ENCODE assay signal across 23 mouse cellular contexts in the genomic region with DNA sequence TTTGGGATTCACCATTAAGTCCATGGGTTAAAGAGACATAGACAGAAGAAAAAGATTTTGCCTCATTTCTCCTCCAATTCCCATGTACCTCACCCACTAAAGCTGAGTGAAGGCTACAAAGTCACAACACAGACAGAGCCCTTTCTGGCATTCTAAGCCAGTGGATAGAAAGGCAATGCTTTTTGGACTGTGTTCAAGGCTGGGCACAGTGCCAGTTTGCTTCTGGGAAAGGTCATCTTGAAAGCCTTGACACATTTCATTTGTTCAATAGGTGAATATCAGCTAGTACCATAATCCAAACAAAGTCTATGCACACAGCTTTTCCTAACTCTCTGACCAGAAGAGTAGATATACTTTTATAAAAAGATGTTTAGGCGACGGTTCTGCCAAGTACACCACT. TPM values are rescaled to one million over a fixed set of nuclear protein-coding genes. Genes with fewer than 3 reads are reported as not detected.
DNase-seq lines count a peak whose midpoint lies in the region; ATAC-seq and TF ChIP-seq lines count a peak whose summit lies in the region.
"Had no signal": no experiment of that assay in that cellular context is flagged by ENCODE, and none has a peak within 500 bp of the region (broad histone marks: within the 10 kb centered on the region; RNA-seq: fewer than 3 reads in every experiment).

No protein-coding gene starts in this region.

- no peak for ATAC-seq in heart, embryonic 11.5 days (replicated peaks; ENCODE audit: insufficient number of reproducible peaks, low FRiP score, low TSS enrichment)
- ATAC-seq: forebrain, embryonic 15.5 days; Patski had no signal

- no peaks in the 10 kb centered on the region for H3K9me3 ChIP-seq in heart, embryonic 11.5 days (replicated peaks; ENCODE audit: control insufficient read depth, low read length)
- H3K9me3 ChIP-seq: forebrain, embryonic 15.5 days; limb, embryonic 15.5 days; midbrain, embryonic 12.5 days had no signal

- peak; percentile 5 for DNase-seq in heart, adult 8-10 months (ENCODE audit: low spot score)
- DNase-seq in left cerebral cortex, postnatal 4 days, result peak; percentile 57
- DNase-seq in left cerebral cortex, postnatal 36 days (ENCODE audit: low spot score in 2 of 2), result no peak
- peak; percentile 33 for DNase-seq in adipocyte (ENCODE audit: low spot score)
- peak; percentile 4 for DNase-seq in brain, embryonic 14.5 days (ENCODE audit: low read depth)
- no peak for DNase-seq in spleen, adult 18-20 months
- DNase-seq in gastrocnemius, adult 2 months, result no peak
- DNase-seq: cerebellum, adult 11 months; embryo, embryonic 11 days; layer of hippocampus, postnatal 36 days; retina, postnatal 1 day had no signal

- H3K4me2 ChIP-seq in heart, embryonic 11.5 days, result no peak overlapping the region
- H3K4me2 ChIP-seq: forebrain, embryonic 15.5 days; limb, embryonic 15.5 days; midbrain, embryonic 12.5 days had no signal

- no peaks in the 10 kb centered on the region for H3K4me1 ChIP-seq in heart, embryonic 11.5 days (ENCODE audit: control insufficient read depth, insufficient read depth, low read length)
- H3K4me1 ChIP-seq: forebrain, embryonic 15.5 days; hindbrain, embryonic 10.5 days; limb, embryonic 15.5 days; midbrain, embryonic 12.5 days had no signal

- H3K27ac ChIP-seq in heart, embryonic 11.5 days (ENCODE audit: low read depth, low read length), result no peak overlapping the region
- no peak overlapping the region for H3K27ac ChIP-seq in gastrocnemius, adult 2 months
- H3K27ac ChIP-seq: forebrain, embryonic 15.5 days; hindbrain, embryonic 10.5 days; kidney, postnatal 0 days; limb, embryonic 15.5 days; midbrain, embryonic 12.5 days had no signal

- TF ChIP-seq POLR2A in brain, embryonic 14.5 days (IDR thresholded peaks at IDR 0.05; ENCODE audit: borderline replicate concordance, extremely low read depth, insufficient read depth, insufficient read length, poor library complexity, severe bottlenecking), result no peak

- H3K4me3 ChIP-seq in heart, embryonic 11.5 days (ENCODE audit: low read depth, low read length), result no peak overlapping the region
- H3K4me3 ChIP-seq in gastrocnemius, adult 2 months, result no peak overlapping the region
- H3K4me3 ChIP-seq: forebrain, embryonic 15.5 days; hindbrain, embryonic 10.5 days; limb, embryonic 15.5 days; midbrain, embryonic 12.5 days had no signal

- intact Hi-C loops in left cerebral cortex, postnatal 4 days (cut with DNase I), result no loop called here
- intact Hi-C loops in left cerebral cortex, postnatal 36 days (cut with DNase I), result no loop called here
- intact Hi-C loops in gastrocnemius, adult 2 months (cut with DNase I), result no loop called here

- H3K36me3 ChIP-seq in heart, embryonic 11.5 days (ENCODE audit: control insufficient read depth, insufficient read depth, low read length), result no peaks in the 10 kb centered on the region
- H3K36me3 ChIP-seq: forebrain, embryonic 15.5 days; hindbrain, embryonic 10.5 days; limb, embryonic 15.5 days; midbrain, embryonic 12.5 days had no signal

- no peaks in the 10 kb centered on the region; the same call in 1 of the 2 replicates for H3K27me3 ChIP-seq in heart, embryonic 11.5 days (ENCODE audit: control insufficient read depth, insufficient read depth, low read length)
- H3K27me3 ChIP-seq: forebrain, embryonic 15.5 days; limb, embryonic 15.5 days; midbrain, embryonic 12.5 days; Patski had no signal

- no peak for TF ChIP-seq CTCF in brain, embryonic 14.5 days (IDR thresholded peaks at IDR 0.05; ENCODE audit: borderline replicate concordance, extremely low read depth, insufficient read depth, insufficient read length)
- TF ChIP-seq CTCF in gastrocnemius, adult 2 months (IDR thresholded peaks at IDR 0.05), result no peak

- H3K9ac ChIP-seq in heart, embryonic 11.5 days (ENCODE audit: low read depth, low read length), result no peak overlapping the region
- H3K9ac ChIP-seq: forebrain, embryonic 15.5 days; limb, embryonic 15.5 days; midbrain, embryonic 12.5 days had no signal

- WGBS in heart, embryonic 11.5 days (ENCODE audit: insufficient replicate concordance), result 75% methylated on average over 2 of the region's 2 CpGs

RNA-seq across cellular contexts. Expression of a gene that starts 12.0 kb away (rescaled TPM):
- not detected for total RNA-seq in heart, adult 8-10 months (2022)
- not detected in 2 replicates for polyA plus RNA-seq in heart, embryonic 11.5 days (2014; fragmentation: Nextera tagmentation; extraction: Ambion mirVana)
- total RNA-seq in left cerebral cortex, postnatal 4 days (2021), result not detected
- total RNA-seq in left cerebral cortex, postnatal 36 days (2021), result not detected
- polyA plus RNA-seq in brain, embryonic 14.5 days (2012; rRNA removed), result not detected in 2 replicates
- not detected for total RNA-seq in gastrocnemius, adult 2 months (2021)
- total RNA-seq: gastrocnemius, adult 18-20 months; heart, adult 18-20 months; layer of hippocampus, postnatal 36 days had no signal
- polyA plus RNA-seq: forebrain, embryonic 15.5 days; hindbrain, embryonic 10.5 days; kidney, postnatal 0 days; limb, embryonic 15.5 days; midbrain, embryonic 12.5 days; neural tube, embryonic 11.5 days; Patski; small intestine, adult 2 months; stomach, embryonic 16.5 days had no signal

RNA-seq across cellular contexts. Expression of a gene that starts 21.9 kb away (rescaled TPM):
- not detected for total RNA-seq in heart, adult 8-10 months (2022)
- polyA plus RNA-seq in heart, embryonic 11.5 days (2014; fragmentation: Nextera tagmentation; extraction: Ambion mirVana), result not detected in 2 replicates
- not detected for total RNA-seq in left cerebral cortex, postnatal 4 days (2021)
- total RNA-seq in left cerebral cortex, postnatal 36 days (2021), result not detected
- not detected in 2 replicates for polyA plus RNA-seq in brain, embryonic 14.5 days (2012; rRNA removed)
- total RNA-seq in gastrocnemius, adult 2 months (2021), result not detected
- total RNA-seq: gastrocnemius, adult 18-20 months; heart, adult 18-20 months; layer of hippocampus, postnatal 36 days had no signal
- polyA plus RNA-seq: forebrain, embryonic 15.5 days; hindbrain, embryonic 10.5 days; kidney, postnatal 0 days; limb, embryonic 15.5 days; midbrain, embryonic 12.5 days; neural tube, embryonic 11.5 days; Patski; small intestine, adult 2 months; stomach, embryonic 16.5 days had no signal

RNA-seq across cellular contexts. Expression of a gene that starts 23.1 kb away (rescaled TPM):
- 1 to 10 TPM; 1.5 to 2.3 (median 2.1) TPM for total RNA-seq in heart, adult 8-10 months (2022)
- 6.6 and 8.2 TPM in 2 replicates for polyA plus RNA-seq in heart, embryonic 11.5 days (2014; fragmentation: Nextera tagmentation; extraction: Ambion mirVana)
- total RNA-seq in left cerebral cortex, postnatal 4 days (2021), result 10 to 100 TPM; 11.1 to 11.2 TPM
- 1 to 10 TPM; 8.1 to 9.3 TPM for total RNA-seq in left cerebral cortex, postnatal 36 days (2021)
- polyA plus RNA-seq in brain, embryonic 14.5 days (2012; rRNA removed), result 11.4 and 11.6 TPM in 2 replicates
- total RNA-seq in gastrocnemius, adult 2 months (2021), result 1 to 10 TPM; 4.2 to 4.5 TPM

RNA-seq across cellular contexts. Expression of a gene that starts 32.6 kb away (rescaled TPM):
- not detected for total RNA-seq in heart, adult 8-10 months (2022)
- not detected in 2 replicates for polyA plus RNA-seq in heart, embryonic 11.5 days (2014; fragmentation: Nextera tagmentation; extraction: Ambion mirVana)
- not detected for total RNA-seq in left cerebral cortex, postnatal 4 days (2021)
- not detected for total RNA-seq in left cerebral cortex, postnatal 36 days (2021)
- not detected in 2 replicates for polyA plus RNA-seq in brain, embryonic 14.5 days (2012; rRNA removed)
- not detected for total RNA-seq in gastrocnemius, adult 2 months (2021)
- total RNA-seq: gastrocnemius, adult 18-20 months; heart, adult 18-20 months; layer of hippocampus, postnatal 36 days had no signal
- polyA plus RNA-seq: forebrain, embryonic 15.5 days; hindbrain, embryonic 10.5 days; kidney, postnatal 0 days; limb, embryonic 15.5 days; midbrain, embryonic 12.5 days; neural tube, embryonic 11.5 days; Patski; small intestine, adult 2 months; stomach, embryonic 16.5 days had no signal

RNA-seq across cellular contexts. Expression of a gene that starts 54.2 kb away (rescaled TPM):
- not detected for total RNA-seq in heart, adult 8-10 months (2022)
- polyA plus RNA-seq in heart, embryonic 11.5 days (2014; fragmentation: Nextera tagmentation; extraction: Ambion mirVana), result not detected in 2 replicates
- total RNA-seq in left cerebral cortex, postnatal 4 days (2021), result not detected
- total RNA-seq in left cerebral cortex, postnatal 36 days (2021), result not detected
- not detected in 2 replicates for polyA plus RNA-seq in brain, embryonic 14.5 days (2012; rRNA removed)
- total RNA-seq in gastrocnemius, adult 2 months (2021), result not detected
- total RNA-seq: gastrocnemius, adult 18-20 months; heart, adult 18-20 months; layer of hippocampus, postnatal 36 days had no signal
- polyA plus RNA-seq: forebrain, embryonic 15.5 days; hindbrain, embryonic 10.5 days; kidney, postnatal 0 days; limb, embryonic 15.5 days; midbrain, embryonic 12.5 days; neural tube, embryonic 11.5 days; Patski; small intestine, adult 2 months; stomach, embryonic 16.5 days had no signal

Comparison
In these comparisons a context has a peak if more than half of its experiments do, and no peak if none do; other contexts are left out.
1. DNase-seq: peak in heart, adult 8-10 months (single experiment), left cerebral cortex, postnatal 4 days (single experiment), adipocyte (single experiment) and brain, embryonic 14.5 days (single experiment); none in left cerebral cortex, postnatal 36 days (0 of 2), spleen, adult 18-20 months (0 of 2) and gastrocnemius, adult 2 months (single experiment).